Mouse (Mus musculus) liver, adult 2 months (tissue): ENCODE measurements around the gene Gstm5.

Experiments
- CTCF ChIP-seq: fragments of 200-500 bp; IDR thresholded peaks from 2 replicates; pipeline ENCODE4 v1.5.1; 2011; ENCODE audit warnings: low read depth, low read length, control low read depth
- POLR2A ChIP-seq: fragments of 200-500 bp; IDR thresholded peaks from 2 replicates; pipeline ENCODE4 v1.6.1; 2011; ENCODE audit warnings: low read length, control low read depth; ENCODE audit not compliant: insufficient read depth; ENCODE audit errors: extremely low read depth

DNA sequence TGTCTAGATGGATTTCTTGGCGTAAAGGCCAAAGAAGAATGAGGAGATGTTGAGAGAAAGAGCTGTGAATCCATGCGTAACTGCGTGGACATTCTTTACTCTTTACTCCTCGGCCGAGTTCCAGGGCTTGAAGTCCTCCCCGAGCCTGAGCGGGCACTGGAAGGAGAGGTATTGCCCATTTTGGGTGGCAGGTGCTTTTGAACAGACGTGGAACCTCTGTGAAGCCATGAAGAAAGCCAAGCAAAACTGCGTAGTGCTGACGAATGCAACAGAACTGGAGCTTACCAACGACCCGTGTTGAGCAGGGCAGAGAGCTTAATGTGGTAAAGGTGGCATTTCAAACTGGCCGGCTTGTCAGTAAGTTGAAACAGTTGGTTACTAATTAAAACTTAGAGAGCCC is 3.1 kb downstream of the Gstm5 start:
- TF ChIP-seq CTCF (no peak), POLR2A (no peak)
